Mouse (Mus musculus): ENCODE results near the gene Mfsd14a. TPM values are rescaled to one million over a fixed set of nuclear protein-coding genes. Genes with fewer than 3 reads are reported as not detected.
A peak's percentile ranks its signal among the peaks of the same experiment; 100 is the strongest.

The Mfsd14a gene
- polyA plus RNA-seq, 1 experiment from 2014 or later = 86.0 TPM

GRCm38 (mm10) chr3:116601781-116602180 is 60.7 kb downstream of the Mfsd14a start:
- 91% methylated on average over 5 of the region's 5 CpGs for WGBS
- no peak for ATAC-seq (ENCODE audit: insufficient number of reproducible peaks, low FRiP score, low TSS enrichment, low read depth)
- Histone ChIP-seq H3K4me1 (ENCODE audit: control insufficient read depth, insufficient read depth, low read length) (no peaks in the 10 kb centered on the region), H3K36me3 (ENCODE audit: control insufficient read depth, insufficient read depth, low read length) (no peaks in the 10 kb centered on the region), H3K4me3 (ENCODE audit: low read depth, low read length) (no peak overlapping the region), H3K4me2 (ENCODE audit: low read depth, severe bottlenecking) (no peak overlapping the region), H3K9me3 (ENCODE audit: control insufficient read depth, low read length) (no peaks in the 10 kb centered on the region), H3K27me3 (ENCODE audit: control insufficient read depth, insufficient read depth, low read length) (no peaks in the 10 kb centered on the region), H3K9ac (ENCODE audit: low read length) (no peak overlapping the region), H3K27ac (replicated peaks; ENCODE audit: low read depth, low read length) (no peak overlapping the region)
- DNase-seq (ENCODE audit: low spot score) = no peak

DNA sequence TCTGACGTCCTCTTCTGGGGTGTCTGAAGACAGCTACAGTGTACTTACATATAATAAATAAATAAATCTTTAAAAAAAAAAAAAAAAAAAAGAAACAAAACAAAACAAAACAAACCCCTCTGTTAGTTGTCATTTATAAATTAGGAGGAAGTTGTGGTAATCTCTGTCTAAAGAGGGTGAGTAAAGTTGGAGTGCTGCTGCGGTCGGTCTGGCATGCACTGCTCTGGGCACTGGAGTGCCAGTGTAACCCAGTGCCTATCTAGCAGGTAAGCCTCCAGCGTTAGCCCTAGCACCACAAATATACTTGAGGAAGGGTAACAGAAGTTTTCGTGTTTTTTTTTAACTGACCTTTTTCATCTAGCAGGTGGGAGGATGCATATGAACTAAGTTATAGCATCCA is 61.5 kb downstream of the Mfsd14a start:
- ATAC-seq (ENCODE audit: insufficient number of reproducible peaks, low FRiP score, low TSS enrichment, low read depth) (no peak), DNase-seq (ENCODE audit: low spot score) (no peak)
- Histone ChIP-seq H3K4me2 (ENCODE audit: low read depth, severe bottlenecking) (no peak overlapping the region), H3K4me1 (ENCODE audit: control insufficient read depth, insufficient read depth, low read length) (no peaks in the 10 kb centered on the region), H3K9me3 (ENCODE audit: control insufficient read depth, low read length) (no peaks in the 10 kb centered on the region), H3K4me3 (ENCODE audit: low read depth, low read length) (no peak overlapping the region), H3K27ac (replicated peaks; ENCODE audit: low read depth, low read length) (no peak overlapping the region), H3K27me3 (ENCODE audit: control insufficient read depth, insufficient read depth, low read length) (no peaks in the 10 kb centered on the region), H3K36me3 (ENCODE audit: control insufficient read depth, insufficient read depth, low read length) (no peaks in the 10 kb centered on the region), H3K9ac (ENCODE audit: low read length) (no peak overlapping the region)
- WGBS = 91% methylated on average over 5 of the region's 5 CpGs

- WGBS = 85% methylated on average over 2 of the region's 2 CpGs
- no peaks in the 10 kb centered on the region for H3K36me3 ChIP-seq (ENCODE audit: control insufficient read depth, insufficient read depth, low read length)
These were observed 62.8 kb downstream of the Mfsd14a start for GRCm38 (mm10) chr3:116599705-116600104.

DNA sequence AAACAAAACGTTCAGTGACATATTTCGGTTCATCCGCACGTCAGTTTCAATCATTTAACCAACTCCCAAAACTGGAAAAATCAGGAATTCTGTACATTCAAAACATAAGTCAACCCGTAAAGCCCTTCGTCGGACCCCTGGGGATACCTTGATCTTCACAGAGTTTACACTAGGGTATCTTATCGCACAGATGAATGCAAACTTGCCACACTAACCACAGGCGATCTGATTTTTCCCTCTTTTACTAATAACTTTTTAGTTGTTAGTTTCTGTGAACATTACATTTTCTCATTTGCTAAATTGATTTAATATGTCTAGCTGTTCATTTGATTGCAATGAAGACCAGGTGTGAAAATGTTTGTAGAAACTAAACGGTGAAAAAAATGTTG is 66.9 kb downstream of the Mfsd14a start:
- no peaks in the 10 kb centered on the region for H3K27me3 ChIP-seq (ENCODE audit: control insufficient read depth, insufficient read depth, low read length)
- WGBS = 10% methylated on average over 10 of the region's 10 CpGs
- H3K27ac ChIP-seq (replicated peaks; ENCODE audit: low read depth, low read length) = no peak overlapping the region
- no peaks in the 10 kb centered on the region for H3K9me3 ChIP-seq (ENCODE audit: control insufficient read depth, low read length)
- peak overlapping the region; percentile 61 for H3K4me3 ChIP-seq (ENCODE audit: low read depth, low read length)
- peaks cover 2% of the 10 kb centered on the region; the same call in 1 of the 2 replicates for H3K36me3 ChIP-seq (ENCODE audit: control insufficient read depth, insufficient read depth, low read length)
- no peak for DNase-seq (ENCODE audit: low spot score)
- H3K4me1 ChIP-seq (ENCODE audit: control insufficient read depth, insufficient read depth, low read length) = no peaks in the 10 kb centered on the region
- peak overlapping the region; percentile 84 for H3K9ac ChIP-seq (ENCODE audit: low read length)
- no peak for ATAC-seq (ENCODE audit: insufficient number of reproducible peaks, low FRiP score, low TSS enrichment, low read depth)
- peak overlapping the region; percentile 49 for H3K4me2 ChIP-seq (ENCODE audit: low read depth, severe bottlenecking)

More at GRCm38 (mm10) chr3:116599705-116600104, 62.8 kb downstream of the Mfsd14a start:
- Histone ChIP-seq H3K4me1 (ENCODE audit: control insufficient read depth, insufficient read depth, low read length) (no peaks in the 10 kb centered on the region), H3K9me3 (ENCODE audit: control insufficient read depth, low read length) (no peaks in the 10 kb centered on the region), H3K4me3 (ENCODE audit: low read depth, low read length) (no peak overlapping the region), H3K4me2 (ENCODE audit: low read depth, severe bottlenecking) (no peak overlapping the region), H3K9ac (ENCODE audit: low read length) (no peak overlapping the region), H3K27ac (replicated peaks; ENCODE audit: low read depth, low read length) (no peak overlapping the region), H3K27me3 (ENCODE audit: control insufficient read depth, insufficient read depth, low read length) (no peaks in the 10 kb centered on the region)
- ATAC-seq (ENCODE audit: insufficient number of reproducible peaks, low FRiP score, low TSS enrichment, low read depth) = no peak
- no peak for DNase-seq (ENCODE audit: low spot score)

DNA sequence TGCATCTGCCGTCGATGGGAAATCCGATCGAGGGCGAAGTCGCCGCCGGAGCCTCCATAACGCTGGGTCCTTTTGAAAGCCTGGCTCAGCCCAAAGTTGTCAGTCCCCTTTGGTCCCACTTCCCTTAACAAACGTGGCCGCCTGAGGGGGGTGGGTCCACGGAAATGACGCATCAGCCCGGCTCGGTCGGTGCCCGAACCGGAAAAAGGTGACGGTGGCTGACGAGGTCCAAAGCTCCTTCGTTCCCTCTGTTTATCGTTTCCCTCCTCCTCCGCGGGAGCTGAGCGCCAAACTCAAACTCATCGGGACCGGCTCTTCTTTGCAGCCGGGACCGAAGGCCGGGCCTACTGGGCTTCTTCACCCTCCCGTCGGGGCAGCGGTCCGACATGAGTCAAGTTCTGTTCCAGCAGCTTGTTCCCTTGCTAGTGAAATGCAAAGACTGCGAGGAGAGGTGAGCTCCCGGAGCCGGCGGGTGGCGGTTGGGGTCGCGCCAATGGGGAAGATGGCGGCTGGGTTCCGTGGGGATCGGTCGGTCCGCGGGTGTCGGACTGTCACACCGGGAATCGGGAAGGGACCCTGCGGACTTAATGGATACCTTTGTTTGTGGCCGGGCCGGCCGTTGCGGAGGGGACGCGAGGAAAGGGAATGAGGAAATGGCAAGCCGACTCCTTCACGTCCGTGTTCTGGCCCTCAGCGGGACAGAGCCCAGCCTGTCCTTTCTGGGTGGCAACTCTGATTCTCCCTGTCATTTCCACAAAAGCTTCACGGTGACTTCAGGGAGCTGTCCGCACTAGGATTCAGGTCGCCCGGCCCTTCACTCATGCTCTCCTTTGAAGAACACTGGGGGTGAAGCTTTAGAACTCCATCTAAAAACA is 67.5 kb downstream of the Mfsd14a start, which contains the start of gene Sass6:
Gene Sass6 (plus strand): TSS at position 255 of the 875 bp plus-strand sequence.
- WGBS = under 1% methylated on average over 65 of the region's 65 CpGs

DNA sequence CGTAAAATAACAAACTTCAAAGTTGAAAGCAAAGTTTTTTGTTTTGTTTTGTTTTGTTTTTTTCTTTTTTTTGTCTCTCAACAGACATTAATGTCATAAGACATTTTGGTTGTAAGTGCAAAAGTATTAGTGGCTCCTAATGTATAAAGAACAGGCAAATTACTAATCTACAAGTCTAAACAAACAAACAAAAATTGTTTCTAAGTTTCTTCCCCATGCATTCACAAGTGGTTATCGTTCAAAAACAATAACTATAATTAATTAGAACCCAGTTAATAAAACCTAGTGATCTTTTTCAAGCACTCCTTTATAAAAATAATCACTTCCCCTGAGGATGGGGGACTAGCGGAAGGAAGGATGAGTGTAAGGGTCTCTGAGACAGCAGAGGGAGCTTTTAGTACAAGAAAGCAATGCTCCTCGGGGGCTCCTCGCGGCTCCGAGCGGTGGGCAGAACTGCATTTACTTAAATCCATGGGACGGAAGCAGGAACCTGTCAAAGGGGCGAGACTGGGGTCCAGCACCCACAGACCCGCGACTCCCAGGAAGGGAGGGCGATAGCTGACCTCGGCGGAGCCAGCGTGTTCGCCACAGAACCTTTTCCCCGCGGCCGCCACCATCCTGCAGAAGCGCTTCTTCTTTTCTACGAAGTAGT is 68.3 kb downstream of the Mfsd14a start:
- H3K4me3 ChIP-seq (ENCODE audit: low read depth, low read length) = peak overlapping the region; percentile 61
- H3K9ac ChIP-seq (ENCODE audit: low read length) = peak overlapping the region; percentile 84
- H3K4me1 ChIP-seq (ENCODE audit: control insufficient read depth, insufficient read depth, low read length) = no peaks in the 10 kb centered on the region
- ATAC-seq (ENCODE audit: insufficient number of reproducible peaks, low FRiP score, low TSS enrichment, low read depth) (peak; percentile 69), DNase-seq (ENCODE audit: low spot score) (no peak)
- peak overlapping the region; percentile 26 for H3K4me2 ChIP-seq (ENCODE audit: low read depth, severe bottlenecking)
- H3K36me3 ChIP-seq (ENCODE audit: control insufficient read depth, insufficient read depth, low read length) = peaks cover 6% of the 10 kb centered on the region; the same call in 1 of the 2 replicates
- H3K27me3 ChIP-seq (ENCODE audit: control insufficient read depth, insufficient read depth, low read length) = no peaks in the 10 kb centered on the region
- H3K27ac ChIP-seq (replicated peaks; ENCODE audit: low read depth, low read length) = no peak overlapping the region
- 2% methylated on average over 21 of the region's 22 CpGs for WGBS
- H3K9me3 ChIP-seq (ENCODE audit: control insufficient read depth, low read length) = no peaks in the 10 kb centered on the region

More for the DNA sequence above, 67.5 kb downstream of the Mfsd14a start, which contains the start of gene Sass6:
- Histone ChIP-seq H3K27ac (replicated peaks; ENCODE audit: low read depth, low read length) (no peak within 1 kb of the TSS), H3K4me1 (ENCODE audit: control insufficient read depth, insufficient read depth, low read length) (no peaks in the 10 kb centered on the region), H3K4me3 (ENCODE audit: low read depth, low read length) (peak within 1 kb of the TSS; percentile 61), H3K4me2 (ENCODE audit: low read depth, severe bottlenecking) (peak within 1 kb of the TSS; percentile 49), H3K36me3 (ENCODE audit: control insufficient read depth, insufficient read depth, low read length) (peaks cover 4% of the 10 kb centered on the region; the same call in 1 of the 2 replicates), H3K27me3 (ENCODE audit: control insufficient read depth, insufficient read depth, low read length) (no peaks in the 10 kb centered on the region), H3K9ac (ENCODE audit: low read length) (peak within 1 kb of the TSS; percentile 84), H3K9me3 (ENCODE audit: control insufficient read depth, low read length) (no peaks in the 10 kb centered on the region)
- ATAC-seq (ENCODE audit: insufficient number of reproducible peaks, low FRiP score, low TSS enrichment, low read depth) (peak; percentile 94), DNase-seq (ENCODE audit: low spot score) (peak; percentile 99)

DNA sequence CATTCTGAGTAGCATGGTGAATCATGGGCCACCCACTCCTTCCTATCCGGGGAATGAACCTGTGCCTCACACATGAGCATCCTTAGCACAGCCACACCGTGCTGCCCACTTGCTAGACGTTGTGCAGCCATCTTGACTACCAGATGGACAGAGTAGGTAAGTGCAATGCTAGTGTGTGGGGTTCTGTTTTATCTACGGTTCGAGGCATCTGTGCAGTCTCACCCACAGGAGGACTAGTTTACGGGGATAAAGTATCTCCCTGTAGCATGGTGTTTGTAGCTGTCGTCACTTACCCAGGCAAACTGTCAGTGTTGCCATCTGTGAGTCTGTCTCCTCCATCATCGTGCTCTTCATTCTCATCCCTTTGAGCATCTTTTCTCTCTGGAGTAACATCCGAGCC is 80.3 kb downstream of the Mfsd14a start:
- WGBS = 96% methylated on average over 9 of the region's 9 CpGs

More for the DNA sequence above, 80.3 kb downstream of the Mfsd14a start:
- Histone ChIP-seq H3K36me3 (ENCODE audit: control insufficient read depth, insufficient read depth, low read length) (peaks cover 15% of the 10 kb centered on the region), H3K4me1 (ENCODE audit: control insufficient read depth, insufficient read depth, low read length) (no peaks in the 10 kb centered on the region), H3K27me3 (ENCODE audit: control insufficient read depth, insufficient read depth, low read length) (no peaks in the 10 kb centered on the region), H3K9me3 (ENCODE audit: control insufficient read depth, low read length) (no peaks in the 10 kb centered on the region), H3K4me3 (ENCODE audit: low read depth, low read length) (no peak overlapping the region), H3K4me2 (ENCODE audit: low read depth, severe bottlenecking) (no peak overlapping the region), H3K27ac (replicated peaks; ENCODE audit: low read depth, low read length) (no peak overlapping the region), H3K9ac (ENCODE audit: low read length) (no peak overlapping the region)
- ATAC-seq (ENCODE audit: insufficient number of reproducible peaks, low FRiP score, low TSS enrichment, low read depth) = no peak
- no peak for DNase-seq (ENCODE audit: low spot score)
